Comparison of ENCODE assay signal across 16 mouse cellular contexts in genomic region chr8:92913396-92913795, GRCm38 (mm10). TPM values are rescaled to one million over a fixed set of nuclear protein-coding genes. Genes with fewer than 3 reads are reported as not detected.
"Had no signal": no experiment of that assay in that cellular context is flagged by ENCODE, and none has a peak within 500 bp of the region (broad histone marks: within the 10 kb centered on the region; RNA-seq: fewer than 3 reads in every experiment).

No protein-coding gene starts in this region.

- H3K27me3 ChIP-seq: kidney, embryonic 15.5 days; liver, embryonic 15.5 days; megakaryocyte, embryonic 14.5 days; midbrain, embryonic 12.5 days; neural tube, embryonic 13.5 days had no signal

- H3K27ac ChIP-seq: kidney, embryonic 15.5 days; left cerebral cortex, adult 2 months; liver, embryonic 15.5 days; macrophage; midbrain, embryonic 12.5 days; neural tube, embryonic 13.5 days had no signal

- DNase-seq: kidney, adult 2 months; kidney, postnatal 14 days; lung, adult 2 months; right cerebral cortex, postnatal 25 days; thymus, adult 2 months; thymus, postnatal 25 days had no signal

- H3K4me2 ChIP-seq: kidney, embryonic 15.5 days; liver, embryonic 15.5 days; midbrain, embryonic 12.5 days; neural tube, embryonic 13.5 days had no signal

- H3K36me3 ChIP-seq: kidney, embryonic 15.5 days; liver, embryonic 15.5 days; midbrain, embryonic 12.5 days; neural tube, embryonic 13.5 days had no signal

- H3K4me1 ChIP-seq: kidney, embryonic 15.5 days; liver, embryonic 15.5 days; megakaryocyte, embryonic 14.5 days; midbrain, embryonic 12.5 days; neural tube, embryonic 13.5 days had no signal

- H3K9ac ChIP-seq: kidney, embryonic 15.5 days; liver, embryonic 15.5 days; midbrain, embryonic 12.5 days; neural tube, embryonic 13.5 days had no signal

- ATAC-seq: lung, postnatal 0 days; midbrain, embryonic 16.5 days had no signal

- H3K4me3 ChIP-seq: kidney, embryonic 15.5 days; left cerebral cortex, adult 2 months; liver, embryonic 15.5 days; megakaryocyte, embryonic 14.5 days; midbrain, embryonic 12.5 days; neural tube, embryonic 13.5 days had no signal

- H3K9me3 ChIP-seq: kidney, embryonic 15.5 days; liver, embryonic 15.5 days; megakaryocyte, embryonic 14.5 days; midbrain, embryonic 12.5 days; neural tube, embryonic 13.5 days had no signal

RNA-seq across cellular contexts. Expression of gene Capns2, which starts 12.2 kb away (rescaled TPM):
- polyA plus RNA-seq: liver, adult 2 months; lung, postnatal 0 days; macrophage had no signal

RNA-seq across cellular contexts. Expression of gene Slc6a2, which starts 46.5 kb away (rescaled TPM):
- total RNA-seq: liver, adult 2 months had no signal
- polyA plus RNA-seq: liver, adult 2 months; macrophage had no signal
